Mouse (Mus musculus): ENCODE measurements around the gene Ptprm.

DNA sequence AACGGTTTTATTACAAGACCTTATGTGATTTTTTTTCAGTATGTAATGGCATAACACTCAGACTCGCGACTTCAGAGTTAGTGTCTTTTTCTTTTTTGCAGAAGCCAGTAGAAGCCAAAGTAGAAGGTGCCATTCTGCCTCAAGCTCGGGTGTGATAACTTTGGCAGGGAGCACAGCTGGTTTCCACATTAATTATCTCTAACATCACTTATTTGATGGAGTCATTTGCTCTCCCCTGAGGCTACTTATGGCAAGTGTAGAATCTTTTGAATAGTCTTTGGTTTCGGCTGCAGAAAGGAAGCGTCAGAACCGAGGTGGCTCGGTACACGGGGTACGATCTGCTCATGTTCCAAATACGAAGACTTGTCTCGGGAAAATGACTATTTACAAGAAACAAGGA is 620.7 kb downstream of the Ptprm start:
- TF ChIP-seq POLR2A (IDR thresholded peaks at IDR 0.05; ENCODE audit: insufficient read depth, low read depth, low read length) (no peak), CTCF (IDR thresholded peaks at IDR 0.05; ENCODE audit: insufficient read depth, low read depth, low read length) (no peak)
